Mouse (Mus musculus) cortical plate, adult 2 months (tissue): Measurements from ENCODE around the gene Slc8a2. TPM values are rescaled to one million over a fixed set of nuclear protein-coding genes. Genes with fewer than 3 reads are reported as not detected.
A peak's percentile ranks its signal among the peaks of the same experiment; 100 is the strongest.

Source experiments
- H3K27ac ChIP-seq: fragments of 200-500 bp; 2 replicates; pipeline ENCODE4 v1.5.1; 2012; ENCODE audit warnings: low read length, control low read depth, inconsistent platforms; ENCODE audit not compliant: insufficient read depth
- H3K4me1 ChIP-seq: fragments of 200-500 bp; 2 replicates; pipeline ENCODE4 v1.6.1; 2011; ENCODE audit warnings: low read length; ENCODE audit not compliant: control insufficient read depth, insufficient read depth
- H3K4me3 ChIP-seq: fragments of 200-500 bp; 2 replicates; pipeline ENCODE4 v1.5.1; 2011; ENCODE audit warnings: mild to moderate bottlenecking, low read length, control low read depth; ENCODE audit not compliant: insufficient read depth
- CTCF ChIP-seq: fragments of 200-500 bp; IDR thresholded peaks from 2 replicates; pipeline ENCODE4 v1.5.1; 2011; ENCODE audit warnings: mild to moderate bottlenecking, control low read depth, low read length; ENCODE audit not compliant: insufficient read depth; ENCODE audit errors: extremely low read depth
- POLR2A ChIP-seq: fragments of 200-500 bp; IDR thresholded peaks from 2 replicates; pipeline ENCODE4 v1.6.1; 2011; ENCODE audit warnings: mild to moderate bottlenecking, low read length, control low read depth; ENCODE audit not compliant: insufficient read depth; ENCODE audit errors: extremely low read depth
- polyA plus RNA-seq: library from polyadenylated mRNA; depleted of rRNA; stranded (reverse); fragments of >200 nt; gene quantifications from 2 replicates; pipeline ENCODE4 v1.2.3, GENCODE M21; 2012

Slc8a2 gene
- polyA plus RNA-seq, 1 experiment: 164 TPM

DNA sequence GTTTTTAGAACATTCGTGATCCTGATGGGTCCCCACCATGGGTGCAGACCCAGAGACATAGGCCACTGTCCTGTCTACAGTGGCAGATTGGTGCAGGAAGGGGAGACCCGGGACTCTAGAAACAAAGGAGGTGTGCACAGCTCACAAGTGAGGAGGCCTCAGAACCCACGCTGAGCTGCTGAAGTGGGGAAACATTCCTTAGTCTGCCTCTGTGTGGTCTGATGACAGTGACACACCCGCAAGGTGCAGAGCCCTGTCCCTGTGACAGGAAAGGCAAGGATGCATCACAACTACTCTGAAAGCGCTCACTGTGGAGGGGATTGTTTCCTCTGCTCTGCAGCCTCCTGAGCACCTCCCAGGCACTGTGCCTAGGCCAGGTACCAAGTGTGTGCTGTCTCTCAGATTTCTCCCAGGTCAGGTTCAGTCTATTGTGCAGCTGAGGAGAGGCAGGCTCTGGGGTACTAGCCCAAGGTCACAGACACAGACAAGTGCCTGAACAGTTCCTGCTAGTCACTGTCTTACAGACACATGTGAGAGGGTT is 26.9 kb upstream of the Slc8a2 start:
- peak overlapping the region; percentile 69 for H3K27ac ChIP-seq
- no peak overlapping the region for H3K4me3 ChIP-seq
- H3K4me1 ChIP-seq: peaks cover 30% of the 10 kb centered on the region
- TF ChIP-seq POLR2A (no peak), CTCF (no peak)

DNA sequence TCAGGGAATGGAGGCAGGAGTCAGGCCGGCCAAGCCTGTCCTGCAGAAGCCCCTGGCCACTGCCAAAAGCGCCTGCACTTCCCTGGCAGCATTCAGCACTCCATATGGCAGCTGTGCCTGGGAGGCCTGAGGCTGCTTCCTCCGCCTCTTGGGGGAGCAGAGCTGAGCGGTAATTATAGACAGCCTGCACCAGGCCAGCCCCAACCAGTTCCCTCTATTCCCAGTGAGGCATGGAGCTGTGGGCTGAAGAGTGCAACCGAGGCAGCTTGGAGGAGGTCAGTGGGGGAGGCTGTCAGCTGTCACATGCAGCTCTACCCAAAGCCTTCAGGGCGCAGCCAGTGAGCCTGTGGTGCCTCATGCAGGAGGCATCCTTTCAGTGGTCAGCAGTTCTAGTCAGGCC is 25.9 kb upstream of the Slc8a2 start:
- Histone ChIP-seq H3K4me1 (peaks cover 30% of the 10 kb centered on the region), H3K27ac (peak overlapping the region; percentile 96), H3K4me3 (no peak overlapping the region)
- 0 out of 2 replicates have a peak, but pooled peaks have one; percentile 17 for TF ChIP-seq POLR2A
- TF ChIP-seq CTCF: no peak

DNA sequence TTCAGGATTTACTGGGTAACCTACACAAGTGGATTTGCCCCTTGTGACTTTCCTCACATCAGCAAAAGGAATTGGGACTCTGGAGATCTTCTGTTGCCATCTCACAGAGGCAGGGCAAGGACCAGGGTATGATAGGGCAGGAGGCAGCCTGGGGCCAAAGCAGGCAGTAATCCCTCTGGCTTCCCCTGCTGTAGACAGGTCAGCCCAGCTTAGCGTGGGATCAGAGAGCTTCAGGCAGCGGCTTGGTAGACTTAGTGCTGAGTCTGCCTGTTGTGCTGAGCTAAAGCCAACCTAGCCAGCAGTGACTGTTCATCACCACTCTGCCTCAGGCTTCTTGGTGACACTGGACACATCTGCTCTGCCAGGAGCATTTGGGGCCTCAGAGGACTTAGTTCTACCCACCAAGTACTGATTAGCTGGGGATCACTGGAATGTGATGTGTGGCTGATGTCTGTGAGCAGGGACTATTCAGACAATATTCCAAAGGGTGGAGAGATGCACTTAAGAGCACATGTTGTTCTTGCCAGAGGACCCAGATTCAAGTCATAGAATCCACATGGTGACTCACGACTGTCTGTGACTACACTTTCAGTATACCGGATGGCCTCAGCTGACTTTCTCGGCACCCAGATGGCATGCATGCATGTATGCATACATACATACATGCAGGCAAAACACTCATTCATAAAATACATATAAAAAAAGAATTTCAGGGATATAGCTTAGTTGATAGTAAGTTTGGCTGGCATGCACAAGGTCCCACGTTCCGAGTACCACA is 24.8 kb upstream of the Slc8a2 start:
- Histone ChIP-seq H3K4me3 (no peak overlapping the region), H3K27ac (peak overlapping the region; percentile 96), H3K4me1 (peaks cover 34% of the 10 kb centered on the region)
- TF ChIP-seq POLR2A (no peak), CTCF (no peak)

DNA sequence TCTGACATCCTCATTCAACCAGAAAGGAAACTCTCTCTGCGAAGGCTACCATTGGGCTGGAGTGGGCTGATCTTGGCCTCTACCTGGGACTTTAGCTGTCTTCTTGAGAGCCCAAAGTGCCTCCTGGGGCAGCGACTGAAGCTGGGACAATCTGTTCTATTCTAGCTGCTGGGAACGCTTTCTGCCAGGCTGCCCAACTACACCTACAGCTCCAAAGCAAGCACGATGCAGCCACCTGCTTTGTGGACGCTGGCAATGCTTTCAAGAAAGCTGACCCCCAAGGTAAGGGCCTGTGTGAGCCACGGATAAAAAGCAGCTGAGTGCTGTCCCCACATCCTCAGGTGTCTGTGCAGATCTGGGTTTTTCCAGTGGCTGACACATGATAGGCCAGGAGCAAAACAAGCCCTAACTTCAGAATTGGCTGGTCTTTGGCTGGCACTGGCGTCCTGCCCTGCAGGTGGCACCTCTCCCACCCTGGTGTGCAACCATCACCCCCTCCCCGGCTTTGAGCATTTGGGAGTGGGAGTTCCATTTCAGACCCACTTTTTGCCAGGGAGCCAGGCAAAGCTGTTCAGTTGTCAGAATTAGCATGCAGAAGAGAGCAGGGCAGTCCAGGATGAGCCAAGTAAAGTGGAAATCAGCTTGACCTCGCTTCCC is 20.6 kb upstream of the Slc8a2 start:
- TF ChIP-seq POLR2A: 0 out of 2 replicates have a peak, but pooled peaks have one; percentile 8
- TF ChIP-seq CTCF: no peak
- Histone ChIP-seq H3K4me3 (no peak overlapping the region), H3K4me1 (peaks cover 44% of the 10 kb centered on the region), H3K27ac (peak overlapping the region; percentile 54)

GRCm38 (mm10) chr7:16110158-16110557 is 19.5 kb upstream of the Slc8a2 start:
- H3K27ac ChIP-seq: peak overlapping the region; percentile 62
- TF ChIP-seq POLR2A: no peak
- no peak for TF ChIP-seq CTCF
- no peak overlapping the region for H3K4me3 ChIP-seq
- peaks cover 38% of the 10 kb centered on the region for H3K4me1 ChIP-seq

DNA sequence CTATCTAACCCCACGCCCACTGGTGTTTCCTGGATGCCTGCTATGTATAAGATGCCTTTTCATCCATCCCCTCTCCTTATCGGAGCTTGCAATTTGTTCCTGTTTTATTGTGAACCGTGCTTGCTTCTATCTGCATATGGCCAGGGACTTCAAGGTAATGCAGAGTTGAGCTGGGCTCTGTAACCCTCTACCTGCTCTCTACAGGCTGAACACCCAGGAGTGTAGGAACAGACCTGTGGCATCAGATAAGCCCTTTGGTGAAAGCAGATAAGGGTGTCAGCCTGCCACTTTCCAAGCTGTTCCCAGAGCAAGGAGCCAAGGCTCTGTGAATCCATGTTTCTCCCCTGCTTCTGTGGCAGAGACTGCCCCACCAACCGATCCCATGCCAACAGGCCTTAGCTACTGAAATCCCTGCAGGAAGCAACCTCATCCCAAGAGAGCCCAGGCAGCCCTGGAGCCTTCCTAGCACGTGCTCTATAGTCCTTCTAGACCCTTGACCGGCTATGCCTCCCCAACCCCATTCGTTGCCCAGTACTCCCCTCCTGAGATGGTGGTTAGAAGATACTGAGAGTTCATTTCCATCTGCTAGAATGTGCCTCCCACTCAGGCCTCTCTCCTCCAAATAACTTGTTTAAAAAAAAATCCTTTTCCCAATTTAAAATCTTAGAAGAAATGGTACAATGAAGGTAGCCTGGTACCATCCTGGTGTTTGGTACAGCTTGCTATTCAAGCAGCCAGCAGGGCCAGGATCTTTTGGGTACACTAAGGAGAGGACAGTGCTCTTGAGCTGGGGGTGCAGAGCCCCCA is 18.1 kb upstream of the Slc8a2 start:
- Histone ChIP-seq H3K4me1 (peaks cover 33% of the 10 kb centered on the region), H3K4me3 (no peak overlapping the region), H3K27ac (peak overlapping the region; percentile 71)
- TF ChIP-seq CTCF: no peak
- no peak for TF ChIP-seq POLR2A

- Histone ChIP-seq H3K27ac (peak overlapping the region; percentile 69), H3K4me1 (peaks cover 21% of the 10 kb centered on the region), H3K4me3 (no peak overlapping the region)
- TF ChIP-seq POLR2A (no peak), CTCF (no peak)
Measured at GRCm38 (mm10) chr7:16116418-16116817, 13.2 kb upstream of the Slc8a2 start.

DNA sequence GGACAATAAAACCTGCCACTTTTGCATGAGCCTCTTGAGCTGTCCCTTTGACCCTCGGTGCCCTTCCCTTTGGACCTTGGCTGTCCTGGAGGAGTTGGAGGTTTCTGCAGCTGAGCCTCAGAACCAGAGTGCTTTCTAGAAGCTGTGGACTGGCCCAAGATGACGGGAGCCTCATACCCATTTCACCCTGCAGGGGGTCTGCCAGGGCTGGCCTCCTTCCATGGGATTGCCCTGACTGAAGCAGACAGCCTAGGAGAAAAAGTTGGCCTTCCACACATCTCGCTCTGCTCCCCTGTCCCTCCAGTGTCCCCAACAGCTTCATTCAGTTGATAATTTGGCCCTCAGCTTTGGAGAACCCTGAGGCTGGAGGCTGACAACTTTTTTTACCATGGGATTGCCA is 12.5 kb upstream of the Slc8a2 start:
- H3K4me3 ChIP-seq: no peak overlapping the region
- no peak for TF ChIP-seq CTCF
- TF ChIP-seq POLR2A: no peak
- H3K27ac ChIP-seq: no peak overlapping the region
- H3K4me1 ChIP-seq: peaks cover 16% of the 10 kb centered on the region

DNA sequence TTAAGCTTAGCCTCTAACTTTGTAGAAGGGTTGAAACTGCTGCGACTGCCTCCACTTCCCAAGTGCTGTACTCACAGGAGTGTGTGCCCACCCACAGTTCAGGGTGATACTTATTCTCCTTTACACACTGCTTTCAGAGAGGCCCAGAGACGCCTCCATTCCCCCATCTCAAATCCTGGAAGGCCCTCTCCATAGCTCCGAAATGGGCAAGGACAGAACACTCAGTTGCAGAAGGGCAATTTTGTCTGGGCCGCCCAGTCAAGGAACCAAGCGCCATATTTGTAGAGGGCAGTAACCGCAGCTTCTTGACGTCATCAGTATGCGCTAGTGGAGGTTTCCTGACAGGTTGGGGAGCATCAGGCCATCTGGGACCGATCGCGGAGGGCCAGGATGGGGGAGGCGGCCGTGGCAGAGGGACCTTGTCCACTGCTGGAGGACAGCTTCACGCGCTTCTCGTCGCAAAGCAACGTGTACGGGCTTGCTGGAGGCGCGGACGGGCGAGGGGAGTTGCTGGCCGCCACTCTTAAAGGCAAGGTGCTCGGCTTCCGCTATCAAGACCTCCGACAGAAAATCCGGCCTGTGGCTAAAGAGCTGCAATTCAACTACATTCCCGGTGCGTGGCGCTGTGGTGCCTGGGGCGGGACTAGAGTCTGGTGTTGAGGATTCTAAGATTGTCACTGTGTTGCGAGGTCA is 9.9 kb upstream of the Slc8a2 start, which contains the start of gene Kptn:
Gene Kptn, plus strand, starts transcription at position 327 of the 693 bp plus-strand sequence.
- Histone ChIP-seq H3K4me1 (peaks cover 8% of the 10 kb centered on the region), H3K4me3 (peak within 1 kb of the TSS; percentile 64), H3K27ac (peak within 1 kb of the TSS; percentile 95)
- TF ChIP-seq POLR2A (peak; percentile 31; the same call in 1 of the 2 replicates), CTCF (peak; percentile 87)
